Mouse (Mus musculus) myocyte (in vitro differentiated cells): Measurements from ENCODE around the gene Abcf2.

ENCODE experiments used
- CEBPB ChIP-seq: IDR thresholded peaks from 2 replicates; pipeline ENCODE4 v1.6.1; 2011; ENCODE audit warnings: mild to moderate bottlenecking, moderate library complexity; ENCODE audit not compliant: poor library complexity, insufficient read depth, severe bottlenecking
- E2F4 ChIP-seq: IDR thresholded peaks from one replicate; pipeline ENCODE4 v1.6.1; 2011; ENCODE audit warnings: mild to moderate bottlenecking, control low read depth, moderate library complexity; ENCODE audit not compliant: insufficient read depth
- MAX ChIP-seq: IDR thresholded peaks from one replicate; pipeline ENCODE4 v1.6.1; 2011; ENCODE audit warnings: low read depth, mild to moderate bottlenecking, control low read depth
- MYOD1 ChIP-seq, 3 experiments: IDR thresholded peaks; one replicate each; pipeline ENCODE4 v1.6.1; 2011; ENCODE audit warnings: control low read depth in 2 of 3, low read depth in 2 of 3, mild to moderate bottlenecking in 2 of 3, moderate library complexity in 1 of 3; ENCODE audit not compliant: insufficient read length in 2 of 3, control insufficient read depth in 1 of 3
- MYOG ChIP-seq, 3 experiments: IDR thresholded peaks; one replicate each; pipeline ENCODE4 v1.6.1; 2011; ENCODE audit warnings: control low read depth in 2 of 3, low read depth in 2 of 3, mild to moderate bottlenecking in 2 of 3; ENCODE audit not compliant: insufficient read length in 2 of 3, control insufficient read depth in 1 of 3, insufficient read depth in 1 of 3
- POLR2A ChIP-seq: IDR thresholded peaks from one replicate; pipeline ENCODE4 v1.6.1; 2011; ENCODE audit warnings: low read depth, mild to moderate bottlenecking, control low read depth, moderate library complexity; ENCODE audit not compliant: insufficient read length
- POLR2AphosphoS2 ChIP-seq: IDR thresholded peaks from one replicate; pipeline ENCODE4 v1.6.1; 2011; ENCODE audit warnings: low read depth, control low read depth; ENCODE audit not compliant: insufficient read length
- REST ChIP-seq: IDR thresholded peaks from one replicate; pipeline ENCODE4 v1.6.1; 2011; ENCODE audit warnings: mild to moderate bottlenecking, control low read depth, moderate library complexity; ENCODE audit not compliant: insufficient read depth, insufficient read length
- SRF ChIP-seq: IDR thresholded peaks from one replicate; pipeline ENCODE4 v1.6.1; 2011; ENCODE audit warnings: low read depth; ENCODE audit not compliant: control insufficient read depth, insufficient read length
- TCF12 ChIP-seq: IDR thresholded peaks from one replicate; pipeline ENCODE4 v1.6.1; 2011; ENCODE audit warnings: mild to moderate bottlenecking, control low read depth; ENCODE audit not compliant: poor library complexity, insufficient read depth, severe bottlenecking
- USF1 ChIP-seq: IDR thresholded peaks from one replicate; pipeline ENCODE4 v1.6.1; 2011; ENCODE audit warnings: low read depth, mild to moderate bottlenecking, control low read depth, moderate library complexity

DNA sequence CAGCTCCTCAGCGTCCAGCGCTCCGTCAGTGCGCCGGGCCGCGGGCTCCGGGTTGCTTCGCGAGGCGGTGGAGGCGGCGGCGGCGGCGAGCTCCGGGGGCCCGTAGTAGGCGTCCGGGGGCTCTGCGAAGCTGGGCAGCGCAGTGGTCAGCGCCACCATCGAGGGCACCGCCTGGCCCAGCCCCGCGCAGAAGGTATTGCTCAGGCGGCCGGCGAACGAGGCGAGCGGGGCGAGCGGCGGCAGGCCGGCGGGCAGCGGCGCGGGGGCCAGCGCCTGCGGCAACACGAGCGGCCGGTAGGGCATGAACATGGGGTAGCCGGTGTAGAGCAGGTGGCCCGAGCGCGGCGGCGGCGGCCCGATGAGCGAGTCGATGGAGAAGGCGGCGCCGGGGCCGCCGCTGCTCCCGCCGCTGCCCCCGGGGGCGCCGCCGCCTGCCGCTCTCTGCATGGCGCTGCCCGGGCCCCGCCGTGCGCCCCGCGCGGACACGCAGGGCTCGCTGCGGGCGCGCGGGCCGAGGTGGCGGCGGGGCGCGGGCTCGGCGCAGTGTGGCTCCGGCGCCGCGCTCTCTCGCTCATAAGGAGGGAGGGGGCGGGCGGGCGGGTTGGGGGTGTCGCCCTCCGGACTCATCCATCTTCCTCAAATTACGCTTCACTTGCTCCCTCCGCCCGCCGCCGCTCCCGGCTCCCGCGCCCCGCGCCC is 50.9 kb downstream of the Abcf2 start:
- no peak for TF ChIP-seq POLR2A
- TF ChIP-seq POLR2AphosphoS2: no peak
- no peak for TF ChIP-seq TCF12
- no peak for TF ChIP-seq MYOG (IDR thresholded peaks at IDR 0.05; ENCODE audit: control insufficient read depth in 1 of 3, insufficient read depth in 1 of 3, insufficient read length in 2 of 3, low read depth in 2 of 3)
- TF ChIP-seq MAX: no peak
- no peak for TF ChIP-seq CEBPB
- no peak for TF ChIP-seq SRF
- TF ChIP-seq USF1: no peak
- no peak for TF ChIP-seq E2F4
- no peak for TF ChIP-seq MYOD1 (IDR thresholded peaks at IDR 0.05; ENCODE audit: control insufficient read depth in 1 of 3, insufficient read length in 2 of 3, low read depth in 2 of 3)
- no peak for TF ChIP-seq REST
